Mouse (Mus musculus) layer of hippocampus, postnatal 10 days (tissue): ENCODE data around the gene Plg. TPM values are rescaled to one million over a fixed set of nuclear protein-coding genes. Genes with fewer than 3 reads are reported as not detected.

Source experiments
- DNase-seq, 2 experiments: peaks; one replicate each; pipeline ENCODE4 v3.0.0; 2021; ENCODE audit warnings: low spot score in 2 of 2
- total RNA-seq, 2 experiments: library from RNA; stranded (reverse); gene quantifications; 2 replicates each; pipeline ENCODE4 v1.2.3; 2021

The Plg gene
- total RNA-seq, 2 experiments from 2014 or later = not detected

DNA sequence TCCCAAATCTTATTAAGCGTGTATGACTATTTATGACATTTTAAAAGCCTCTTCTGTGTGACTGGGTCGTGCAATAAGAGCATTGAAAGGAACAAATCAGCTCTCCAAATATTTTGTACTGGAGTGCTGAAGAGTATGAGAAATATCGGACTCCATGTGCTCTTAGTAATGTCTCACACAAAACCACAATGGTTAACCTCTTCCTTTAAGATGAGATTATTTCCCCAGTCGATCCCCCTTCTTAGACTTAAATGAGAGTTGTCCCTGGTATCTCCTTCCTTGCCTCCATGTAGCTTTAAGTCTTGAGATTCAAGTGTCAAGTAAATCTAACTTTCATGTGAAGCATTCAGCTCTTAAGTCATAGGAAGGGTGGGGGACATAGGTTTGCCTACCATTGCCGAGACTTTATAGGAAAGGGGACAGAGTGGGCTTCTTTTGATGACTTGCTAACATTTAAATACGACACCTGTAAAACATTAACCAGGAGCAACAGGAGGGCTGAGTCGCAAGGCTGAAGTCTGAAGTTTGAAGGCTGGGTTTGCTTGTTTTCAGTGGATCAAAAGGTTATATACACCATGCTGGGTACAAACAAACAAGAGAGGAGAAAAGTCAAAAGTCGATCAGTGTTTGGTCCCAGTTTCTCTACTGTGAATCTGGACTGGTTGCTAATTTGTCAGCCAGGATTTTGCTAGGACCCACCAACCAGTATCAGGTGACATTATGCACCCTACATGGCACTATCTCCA is 6.8 kb downstream of the Plg start:
- no peak for DNase-seq

GRCm38 (mm10) chr17:12387781-12388180 is 9.4 kb downstream of the Plg start:
- no peak for DNase-seq

GRCm38 (mm10) chr17:12388239-12388638 is 9.8 kb downstream of the Plg start:
- no peak for DNase-seq

- DNase-seq = no peak
Measured at GRCm38 (mm10) chr17:12396163-12396677, 17.8 kb downstream of the Plg start.

GRCm38 (mm10) chr17:12403420-12403819 is 25.0 kb downstream of the Plg start:
- DNase-seq = no peak

- DNase-seq = no peak
Measured at GRCm38 (mm10) chr17:12409346-12409944, 31.0 kb downstream of the Plg start.

DNA sequence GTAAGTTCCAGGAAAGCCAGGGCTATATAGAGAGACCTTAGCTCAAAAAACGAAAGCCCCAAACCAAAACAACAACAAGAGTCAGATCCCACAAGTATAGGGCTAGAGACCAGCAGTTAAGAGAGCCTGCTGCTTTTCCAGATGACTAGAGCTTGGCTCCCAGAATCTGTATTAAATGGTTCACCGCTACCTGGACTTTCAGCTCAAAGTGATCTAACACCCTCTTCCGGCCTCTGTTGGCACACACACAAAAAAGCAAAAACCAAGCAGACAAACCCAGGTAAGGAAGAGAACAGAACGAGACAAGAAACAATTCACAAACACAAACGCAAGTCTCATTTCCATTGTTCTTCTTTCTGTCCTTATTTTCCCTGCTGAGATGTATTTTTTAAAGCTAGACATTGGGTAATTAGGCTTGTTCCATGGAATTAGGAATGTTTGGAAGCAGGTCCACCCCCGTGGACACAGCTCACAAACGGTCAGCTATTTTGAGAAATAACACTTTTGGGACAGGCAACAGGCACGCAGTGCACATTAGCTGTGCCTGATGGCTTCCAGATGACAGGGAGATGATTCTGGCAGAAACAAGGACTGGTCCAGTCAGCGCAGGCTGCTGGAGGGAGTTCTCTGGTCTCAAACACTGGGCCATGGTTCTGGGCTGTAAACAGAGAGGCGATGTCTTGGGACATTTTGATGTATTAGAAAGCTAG is 33.9 kb downstream of the Plg start:
- DNase-seq = no peak

- DNase-seq = no peak
Measured at GRCm38 (mm10) chr17:12412891-12413237, 34.5 kb downstream of the Plg start.

DNA sequence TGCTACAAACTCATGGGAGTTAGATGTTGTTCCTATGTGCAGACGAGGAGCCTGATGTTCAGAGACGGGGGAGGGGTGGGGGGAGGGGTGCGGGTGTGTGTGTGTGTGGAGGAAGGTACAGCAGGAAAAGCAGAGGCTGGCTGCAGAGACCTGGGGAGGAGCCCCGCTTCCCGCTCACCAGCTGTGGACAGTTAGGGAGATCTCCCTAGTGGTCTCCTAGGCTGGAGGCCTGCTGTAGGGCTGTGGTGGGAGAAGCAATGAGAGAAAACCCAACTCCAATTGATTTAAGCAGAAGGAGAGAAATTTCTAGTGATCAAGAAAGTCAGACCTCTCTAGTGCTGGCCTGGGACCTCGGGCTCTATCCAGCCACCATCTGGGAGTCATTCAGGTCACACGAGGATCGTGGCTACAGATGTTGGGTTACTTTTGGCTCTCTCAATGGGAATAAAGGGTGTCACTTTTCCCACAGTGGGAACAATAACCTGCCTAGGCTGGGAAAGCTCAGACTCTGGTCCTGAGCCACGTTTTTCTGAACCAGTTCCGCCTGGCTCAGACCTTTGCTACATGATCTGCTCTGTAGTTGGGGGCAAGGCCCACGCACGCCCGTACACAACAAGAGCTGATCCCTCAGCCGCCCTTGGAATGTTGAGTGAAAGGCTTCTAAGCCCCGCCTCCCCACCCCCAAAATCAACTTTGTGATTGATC is 36.8 kb downstream of the Plg start:
- no peak for DNase-seq

- DNase-seq = no peak
Measured at GRCm38 (mm10) chr17:12415741-12416140, 37.3 kb downstream of the Plg start.

- DNase-seq = peak; percentile 85
Measured at GRCm38 (mm10) chr17:12416250-12416895, 38.0 kb downstream of the Plg start.

GRCm38 (mm10) chr17:12419491-12420079 is 41.2 kb downstream of the Plg start:
- DNase-seq = no peak

DNA sequence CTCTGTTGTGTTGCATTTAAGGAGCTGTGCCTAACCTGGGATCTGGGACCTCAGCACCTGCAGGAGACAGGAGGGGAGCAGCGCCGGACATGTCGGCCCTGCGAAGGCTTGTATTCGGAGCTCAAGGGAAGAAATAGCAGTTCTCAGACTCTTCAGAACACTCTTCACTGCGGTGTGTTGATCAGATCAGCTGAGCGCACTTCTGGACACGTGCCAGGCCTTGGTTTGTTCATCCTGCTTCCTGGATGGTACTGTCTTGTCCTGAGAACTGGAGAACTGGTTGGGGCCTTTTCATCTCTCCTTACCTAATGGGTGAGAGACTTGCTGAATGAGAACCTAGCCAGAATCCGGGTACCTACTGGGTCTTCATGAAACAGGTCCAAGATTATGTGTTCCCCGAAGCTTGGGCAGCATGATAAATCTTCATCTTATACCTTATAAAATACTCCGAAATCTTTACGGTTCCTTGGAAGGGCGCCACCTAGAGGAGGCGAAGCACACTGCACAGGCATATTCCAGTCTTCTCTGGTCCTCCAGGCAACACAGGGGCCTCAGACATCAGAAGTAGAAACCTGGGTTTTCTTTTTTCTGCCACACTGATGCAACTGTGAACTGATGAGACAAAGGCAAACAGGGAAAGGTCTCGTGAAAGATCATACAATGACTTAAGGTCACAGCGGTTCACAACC is 42.6 kb downstream of the Plg start:
- DNase-seq = no peak

DNA sequence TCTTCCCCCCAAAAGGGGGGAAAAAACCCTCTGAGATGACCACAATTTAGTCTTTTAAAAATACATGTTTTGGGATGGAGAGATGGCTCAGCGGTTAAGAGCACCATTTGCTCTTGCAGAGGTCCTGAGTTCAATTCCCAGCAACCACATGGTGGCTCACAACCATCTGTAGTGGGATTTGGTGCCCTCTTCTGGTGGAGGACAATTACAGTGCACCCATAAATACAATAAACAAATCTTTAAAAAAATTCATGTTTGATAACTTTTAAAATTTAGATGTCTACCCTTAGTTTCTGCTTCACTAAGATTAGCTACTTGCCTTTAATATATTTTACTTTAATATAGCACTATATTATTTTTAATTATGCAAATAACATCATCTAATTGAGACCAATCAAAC is 43.7 kb downstream of the Plg start:
- DNase-seq = no peak

- DNase-seq = no peak
Measured at GRCm38 (mm10) chr17:12427156-12427555, 48.7 kb downstream of the Plg start.

DNA sequence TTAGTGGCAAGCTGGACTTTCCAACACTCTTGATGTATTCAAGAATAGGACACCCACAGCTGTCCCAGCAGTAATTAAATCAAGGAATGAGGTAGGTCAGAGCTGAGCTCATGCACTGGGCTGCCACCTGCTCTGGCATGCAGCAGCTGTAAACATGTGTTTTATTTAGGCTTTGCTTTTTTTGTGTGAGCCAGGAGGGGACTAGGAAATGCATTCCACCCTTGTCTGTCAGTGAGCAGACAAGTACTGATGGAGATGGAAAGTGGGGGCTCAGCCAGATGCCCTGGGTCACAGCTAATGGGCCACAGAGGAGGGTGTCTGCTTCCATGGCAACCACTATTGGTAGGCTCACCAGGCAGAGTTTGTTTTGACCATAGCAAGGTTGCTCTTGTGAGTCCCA is 50.0 kb downstream of the Plg start:
- no peak for DNase-seq

DNA sequence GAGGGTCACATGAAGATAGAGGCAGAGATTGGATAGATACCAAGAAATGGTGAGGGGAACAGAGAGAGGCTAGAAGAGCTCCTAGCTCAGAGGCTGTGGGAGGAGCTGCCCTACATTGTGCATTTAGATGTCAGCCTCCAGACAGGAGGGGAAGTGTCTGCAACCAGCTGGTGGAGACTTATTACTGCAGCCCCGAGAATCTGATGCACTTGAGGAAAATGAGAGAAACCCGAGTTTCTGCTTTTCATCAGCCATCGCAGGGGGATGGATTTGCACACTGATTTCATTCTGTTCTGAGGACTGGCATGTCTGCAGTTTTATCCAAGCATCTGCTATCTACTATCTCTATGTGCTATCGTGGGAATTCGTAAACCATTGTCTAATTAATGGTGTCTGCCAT is 53.3 kb downstream of the Plg start:
- DNase-seq = no peak

DNA sequence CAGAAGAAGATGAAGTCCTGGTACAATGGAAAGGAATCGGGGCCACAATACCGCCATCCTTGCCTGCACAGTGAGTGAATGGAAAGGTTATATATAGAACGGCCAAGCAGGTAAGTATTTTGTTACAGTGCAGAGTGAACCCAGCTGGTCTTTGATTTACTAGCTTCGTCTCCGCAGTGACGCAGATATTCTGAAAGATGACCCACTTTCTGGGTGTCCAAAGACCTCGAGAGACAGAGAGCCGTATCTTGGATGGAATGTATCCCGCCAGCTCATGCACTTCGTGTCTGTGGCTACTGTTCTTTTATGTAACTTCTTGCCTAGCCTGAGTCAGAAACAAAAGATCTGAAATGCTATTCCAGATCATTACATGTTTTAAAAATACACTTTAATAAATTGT is 59.4 kb downstream of the Plg start:
- no peak for DNase-seq

DNA sequence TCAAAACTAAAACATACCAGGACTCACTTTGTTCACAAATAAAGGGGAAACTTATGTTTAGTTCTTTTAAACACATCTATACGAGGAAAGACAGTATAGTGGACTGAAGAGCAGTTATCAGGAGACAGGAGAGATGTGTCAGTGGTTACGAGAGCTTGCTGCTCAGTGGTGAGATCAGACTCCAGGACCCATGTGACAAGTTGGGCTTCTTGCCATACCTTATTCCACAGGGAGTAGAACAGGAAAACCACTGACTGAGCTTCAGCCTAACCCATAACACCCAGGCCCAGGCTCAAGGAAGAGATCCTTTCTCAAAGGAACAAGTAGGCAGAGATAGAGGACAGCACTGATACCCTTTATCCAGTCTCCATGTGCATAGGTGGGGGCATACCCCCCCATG is 66.2 kb downstream of the Plg start:
- DNase-seq = no peak

GRCm38 (mm10) chr17:12451234-12451633 is 72.8 kb downstream of the Plg start:
- no peak for DNase-seq
